Comparison of ENCODE assay signal across 19 mouse cellular contexts in the genomic region with DNA sequence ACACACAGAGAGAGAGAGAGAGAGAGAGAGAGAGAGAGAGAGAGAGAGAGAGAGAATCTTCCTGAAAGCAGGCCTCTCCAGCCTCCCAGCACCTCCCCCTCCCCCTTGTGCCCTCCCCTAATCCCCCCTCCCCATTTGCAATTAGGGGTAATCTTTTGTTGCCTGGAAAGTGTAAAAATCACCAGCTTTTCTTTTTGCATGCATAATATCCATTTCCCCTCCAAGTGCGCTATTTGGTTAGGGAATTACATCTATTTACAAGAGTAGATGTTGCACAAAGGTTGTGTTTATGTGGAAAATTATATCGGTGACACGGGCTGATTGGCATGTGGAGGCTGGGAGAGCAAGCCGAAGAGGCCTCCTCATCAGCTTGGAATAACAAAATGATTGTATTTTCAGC.
DNase-seq lines count a peak whose midpoint lies in the region; ATAC-seq lines count a peak whose summit lies in the region.
"Had no signal": no experiment of that assay in that cellular context is flagged by ENCODE, and none has a peak within 500 bp of the region (broad histone marks: within the 10 kb centered on the region; RNA-seq: fewer than 3 reads in every experiment).

No protein-coding gene starts in this region.

- ATAC-seq in forebrain, embryonic 12.5 days (ENCODE audit: low FRiP score) = no peak
- no peak for ATAC-seq in forebrain, embryonic 11.5 days (replicated peaks; ENCODE audit: low FRiP score)
- ATAC-seq in midbrain, embryonic 14.5 days (ENCODE audit: low FRiP score, low TSS enrichment) = no peak
- no peak for ATAC-seq in midbrain, embryonic 15.5 days (replicated peaks)
- 0 out of 2 replicates have a peak, but pooled peaks have one; percentile 25 for ATAC-seq in forebrain, embryonic 14.5 days

- no peak overlapping the region for H3K4me3 ChIP-seq in forebrain, embryonic 12.5 days (replicated peaks)
- H3K4me3 ChIP-seq in forebrain, embryonic 11.5 days (ENCODE audit: low read depth, low read length) = no peak overlapping the region
- H3K4me3 ChIP-seq in midbrain, embryonic 14.5 days (replicated peaks; ENCODE audit: low read depth, low read length) = no peak overlapping the region
- no peak overlapping the region for H3K4me3 ChIP-seq in midbrain, embryonic 15.5 days
- no peak overlapping the region for H3K4me3 ChIP-seq in forebrain, embryonic 14.5 days (ENCODE audit: low read depth, low read length)
- H3K4me3 ChIP-seq: erythroblast, embryonic 14.5 days; hindbrain, embryonic 13.5 days; kidney, embryonic 15.5 days; limb, embryonic 15.5 days; neural tube, embryonic 12.5 days; stomach, embryonic 15.5 days had no signal

- 29% methylated on average over 4 of the region's 4 CpGs for WGBS in forebrain, embryonic 12.5 days
- 48% methylated on average over 4 of the region's 4 CpGs for WGBS in forebrain, embryonic 11.5 days
- 69% methylated on average over 4 of the region's 4 CpGs for WGBS in midbrain, embryonic 14.5 days
- 59% methylated on average over 4 of the region's 4 CpGs for WGBS in midbrain, embryonic 15.5 days
- 22% methylated on average over 4 of the region's 4 CpGs for WGBS in forebrain, embryonic 14.5 days

- H3K27me3 ChIP-seq in forebrain, embryonic 12.5 days = peaks cover 78% of the 10 kb centered on the region
- peaks cover 5% of the 10 kb centered on the region; the same call in 1 of the 2 replicates for H3K27me3 ChIP-seq in forebrain, embryonic 11.5 days (ENCODE audit: control insufficient read depth, insufficient read depth, low read length)
- no peaks in the 10 kb centered on the region for H3K27me3 ChIP-seq in midbrain, embryonic 14.5 days (ENCODE audit: control insufficient read depth, insufficient read depth, low read length)
- H3K27me3 ChIP-seq in midbrain, embryonic 15.5 days (replicated peaks) = peaks cover 7% of the 10 kb centered on the region; the same call in 1 of the 2 replicates
- peaks cover 22% of the 10 kb centered on the region; the same call in 1 of the 2 replicates for H3K27me3 ChIP-seq in forebrain, embryonic 14.5 days (replicated peaks; ENCODE audit: control insufficient read depth, insufficient read depth, low read length)

- no peaks in the 10 kb centered on the region for H3K9me3 ChIP-seq in forebrain, embryonic 12.5 days
- no peaks in the 10 kb centered on the region for H3K9me3 ChIP-seq in forebrain, embryonic 11.5 days (ENCODE audit: control insufficient read depth, low read length)
- H3K9me3 ChIP-seq in midbrain, embryonic 14.5 days (ENCODE audit: control insufficient read depth, low read length) = no peaks in the 10 kb centered on the region
- H3K9me3 ChIP-seq in midbrain, embryonic 15.5 days = no peaks in the 10 kb centered on the region
- H3K9me3 ChIP-seq in forebrain, embryonic 14.5 days (replicated peaks; ENCODE audit: control insufficient read depth, low read length) = no peaks in the 10 kb centered on the region
- H3K9me3 ChIP-seq: heart, embryonic 10.5 days; hindbrain, embryonic 13.5 days; kidney, embryonic 15.5 days; limb, embryonic 15.5 days; megakaryocyte, embryonic 14.5 days; neural tube, embryonic 12.5 days; stomach, embryonic 15.5 days had no signal

- peaks cover 18% of the 10 kb centered on the region for H3K4me1 ChIP-seq in forebrain, embryonic 12.5 days
- no peaks in the 10 kb centered on the region; the same call in 1 of the 2 replicates for H3K4me1 ChIP-seq in forebrain, embryonic 11.5 days (replicated peaks; ENCODE audit: control insufficient read depth, insufficient read depth, low read length)
- H3K4me1 ChIP-seq in midbrain, embryonic 14.5 days (ENCODE audit: control insufficient read depth, insufficient read depth, low read length) = 0 out of 2 replicates have a peak, but pooled peaks cover 3% of the 10 kb centered on the region
- H3K4me1 ChIP-seq in midbrain, embryonic 15.5 days = peaks cover 5% of the 10 kb centered on the region; the same call in 1 of the 2 replicates
- 0 out of 2 replicates have a peak, but pooled peaks cover 2% of the 10 kb centered on the region for H3K4me1 ChIP-seq in forebrain, embryonic 14.5 days (ENCODE audit: control insufficient read depth, insufficient read depth, low read length)
- H3K4me1 ChIP-seq: stomach, embryonic 15.5 days had no signal

- H3K4me2 ChIP-seq in forebrain, embryonic 12.5 days = peak overlapping the region; percentile 32
- no peak overlapping the region for H3K4me2 ChIP-seq in forebrain, embryonic 11.5 days (ENCODE audit: low read depth, low read length, severe bottlenecking)
- no peak overlapping the region; the same call in 1 of the 2 replicates for H3K4me2 ChIP-seq in midbrain, embryonic 14.5 days (ENCODE audit: low read length)
- no peak overlapping the region for H3K4me2 ChIP-seq in midbrain, embryonic 15.5 days
- H3K4me2 ChIP-seq in forebrain, embryonic 14.5 days (ENCODE audit: low read length) = no peak overlapping the region; the same call in 1 of the 2 replicates

- H3K9ac ChIP-seq in forebrain, embryonic 12.5 days = no peak overlapping the region
- no peak overlapping the region for H3K9ac ChIP-seq in forebrain, embryonic 11.5 days (ENCODE audit: low read length)
- H3K9ac ChIP-seq in midbrain, embryonic 14.5 days (replicated peaks; ENCODE audit: low read length) = no peak overlapping the region
- H3K9ac ChIP-seq in midbrain, embryonic 15.5 days = no peak overlapping the region
- H3K9ac ChIP-seq in forebrain, embryonic 14.5 days (ENCODE audit: low read length) = no peak overlapping the region
- H3K9ac ChIP-seq: kidney, embryonic 15.5 days; limb, embryonic 15.5 days; liver, embryonic 14.5 days; lung, embryonic 14.5 days; neural tube, embryonic 12.5 days; stomach, embryonic 15.5 days had no signal

- DNase-seq in forebrain, embryonic 11.5 days (ENCODE audit: low spot score) = no peak
- DNase-seq in midbrain, embryonic 14.5 days = peak; percentile 25
- peak; percentile 58 for DNase-seq in forebrain, embryonic 14.5 days (ENCODE audit: low spot score)
- DNase-seq in gastrocnemius, adult 18-20 months (ENCODE audit: low spot score) = no peak
- no peak for DNase-seq in urinary bladder, postnatal 14 days (ENCODE audit: low spot score)
- DNase-seq: cerebellum, adult 11-12 months; kidney, adult 11 months had no signal

- H3K27ac ChIP-seq in forebrain, embryonic 12.5 days = no peak overlapping the region
- no peak overlapping the region for H3K27ac ChIP-seq in forebrain, embryonic 11.5 days (ENCODE audit: low read depth, low read length)
- H3K27ac ChIP-seq in midbrain, embryonic 14.5 days (replicated peaks; ENCODE audit: low read depth, low read length) = no peak overlapping the region
- no peak overlapping the region for H3K27ac ChIP-seq in midbrain, embryonic 15.5 days
- H3K27ac ChIP-seq in forebrain, embryonic 14.5 days (ENCODE audit: low read depth, low read length) = no peak overlapping the region
- H3K27ac ChIP-seq: heart, embryonic 10.5 days; hindbrain, embryonic 13.5 days; kidney, embryonic 15.5 days; limb, embryonic 15.5 days; liver, embryonic 14.5 days; neural tube, embryonic 12.5 days; stomach, embryonic 15.5 days had no signal

- no peaks in the 10 kb centered on the region for H3K36me3 ChIP-seq in forebrain, embryonic 12.5 days (replicated peaks)
- no peaks in the 10 kb centered on the region for H3K36me3 ChIP-seq in forebrain, embryonic 11.5 days (ENCODE audit: control insufficient read depth, insufficient read depth, low read length)
- H3K36me3 ChIP-seq in midbrain, embryonic 14.5 days (ENCODE audit: control insufficient read depth, insufficient read depth, low read length) = no peaks in the 10 kb centered on the region
- H3K36me3 ChIP-seq in midbrain, embryonic 15.5 days (replicated peaks) = no peaks in the 10 kb centered on the region
- no peaks in the 10 kb centered on the region for H3K36me3 ChIP-seq in forebrain, embryonic 14.5 days (ENCODE audit: control insufficient read depth, insufficient read depth, low read length)
- H3K36me3 ChIP-seq: heart, embryonic 10.5 days; hindbrain, embryonic 13.5 days; kidney, embryonic 15.5 days; limb, embryonic 15.5 days; neural tube, embryonic 12.5 days; stomach, embryonic 15.5 days had no signal

Comparison
In these comparisons a context has a peak if more than half of its experiments do, and no peak if none do; other contexts are left out.
1. DNase-seq: peak in midbrain, embryonic 14.5 days (single experiment) and forebrain, embryonic 14.5 days (single experiment); none in forebrain, embryonic 11.5 days (single experiment), gastrocnemius, adult 18-20 months (single experiment) and urinary bladder, postnatal 14 days (single experiment).